Mouse (Mus musculus): Measurements from ENCODE around the gene Gm10188. TPM values are rescaled to one million over a fixed set of nuclear protein-coding genes. Genes with fewer than 3 reads are reported as not detected.

Gene Gm10188
- polyA plus RNA-seq, 1 experiment from 2014 or later, result 0.74 TPM

DNA sequence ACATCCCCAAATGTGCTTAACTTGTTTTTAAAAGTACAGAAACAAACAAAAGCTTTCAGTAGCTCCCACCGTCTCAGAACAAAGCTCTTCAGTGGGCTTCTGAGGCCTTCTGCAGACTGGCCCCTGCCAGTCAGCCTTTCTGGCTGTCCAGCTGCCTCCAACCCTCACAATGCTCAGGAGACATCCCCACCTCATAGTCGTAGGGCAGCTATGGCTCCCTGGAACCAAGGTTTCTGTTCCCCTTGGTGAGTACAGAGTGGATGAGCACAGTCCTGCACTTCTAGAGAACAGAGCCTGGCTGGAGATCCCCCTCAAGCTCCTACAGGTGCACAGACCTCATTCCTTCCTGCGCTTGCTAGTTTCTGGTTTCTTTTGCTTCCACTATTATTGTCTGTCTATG is 13.3 kb downstream of the Gm10188 start:
- H3K4me1 ChIP-seq, result peaks cover 18% of the 10 kb centered on the region
- ATAC-seq (ENCODE audit: low FRiP score, low read depth), result no peak
- 71% methylated on average over 3 of the region's 3 CpGs for WGBS
- H3K36me3 ChIP-seq, result no peaks in the 10 kb centered on the region
- no peak overlapping the region for H3K4me3 ChIP-seq
- H3K27me3 ChIP-seq (replicated peaks), result 0 out of 2 replicates have a peak, but pooled peaks cover 2% of the 10 kb centered on the region
- H3K4me2 ChIP-seq (replicated peaks), result no peak overlapping the region
- H3K9ac ChIP-seq, result no peak overlapping the region
- no peak overlapping the region for H3K27ac ChIP-seq
- no peaks in the 10 kb centered on the region for H3K9me3 ChIP-seq

- H3K27ac ChIP-seq, result no peak overlapping the region
- H3K4me1 ChIP-seq, result peaks cover 28% of the 10 kb centered on the region
- WGBS, result 18% methylated on average over 6 of the region's 6 CpGs
- no peak overlapping the region for H3K9ac ChIP-seq
- no peaks in the 10 kb centered on the region for H3K36me3 ChIP-seq
- H3K4me2 ChIP-seq (replicated peaks), result no peak overlapping the region
- ATAC-seq (ENCODE audit: low FRiP score, low read depth), result peak; percentile 58
- no peak overlapping the region for H3K4me3 ChIP-seq
- H3K27me3 ChIP-seq (replicated peaks), result 0 out of 2 replicates have a peak, but pooled peaks cover 9% of the 10 kb centered on the region
- H3K9me3 ChIP-seq, result no peaks in the 10 kb centered on the region
Measured at GRCm38 (mm10) chr1:132213076-132213475, 16.5 kb downstream of the Gm10188 start.

- Histone ChIP-seq H3K4me3 (peak overlapping the region; percentile 14; the same call in 1 of the 2 replicates), H3K27me3 (replicated peaks) (0 out of 2 replicates have a peak, but pooled peaks cover 9% of the 10 kb centered on the region), H3K36me3 (no peaks in the 10 kb centered on the region), H3K27ac (no peak overlapping the region), H3K9ac (no peak overlapping the region), H3K4me1 (peaks cover 31% of the 10 kb centered on the region), H3K4me2 (replicated peaks) (peak overlapping the region; percentile 52), H3K9me3 (no peaks in the 10 kb centered on the region)
- 0 out of 2 replicates have a peak, but pooled peaks have one; percentile 34 for ATAC-seq (ENCODE audit: low FRiP score, low read depth)
- WGBS, result 6% methylated on average over 20 of the region's 20 CpGs
Measured at GRCm38 (mm10) chr1:132212218-132212617, 17.3 kb downstream of the Gm10188 start.

GRCm38 (mm10) chr1:132211672-132212071 is 17.9 kb downstream of the Gm10188 start:
- H3K4me3 ChIP-seq, result no peak overlapping the region
- no peak overlapping the region for H3K9ac ChIP-seq
- H3K36me3 ChIP-seq, result no peaks in the 10 kb centered on the region
- peak overlapping the region; percentile 52; the same call in 1 of the 2 replicates for H3K4me2 ChIP-seq (replicated peaks)
- ATAC-seq (ENCODE audit: low FRiP score, low read depth), result no peak
- H3K4me1 ChIP-seq, result peaks cover 31% of the 10 kb centered on the region
- H3K9me3 ChIP-seq, result no peaks in the 10 kb centered on the region
- WGBS, result 43% methylated on average over 12 of the region's 12 CpGs
- H3K27me3 ChIP-seq (replicated peaks), result 0 out of 2 replicates have a peak, but pooled peaks cover 9% of the 10 kb centered on the region
- H3K27ac ChIP-seq, result no peak overlapping the region

- H3K4me3 ChIP-seq, result no peak overlapping the region
- no peak overlapping the region for H3K27ac ChIP-seq
- H3K9ac ChIP-seq, result no peak overlapping the region
- 0 out of 2 replicates have a peak, but pooled peaks cover 9% of the 10 kb centered on the region for H3K27me3 ChIP-seq (replicated peaks)
- H3K4me1 ChIP-seq, result peaks cover 31% of the 10 kb centered on the region
- 27% methylated on average over 7 of the region's 7 CpGs for whole genome bisulfite sequencing
- no peaks in the 10 kb centered on the region for H3K9me3 ChIP-seq
- no peak overlapping the region for H3K4me2 ChIP-seq (replicated peaks)
- ATAC-seq (ENCODE audit: low FRiP score, low read depth), result no peak
- H3K36me3 ChIP-seq, result no peaks in the 10 kb centered on the region
Measured at GRCm38 (mm10) chr1:132210922-132211321, 18.6 kb downstream of the Gm10188 start.

DNA sequence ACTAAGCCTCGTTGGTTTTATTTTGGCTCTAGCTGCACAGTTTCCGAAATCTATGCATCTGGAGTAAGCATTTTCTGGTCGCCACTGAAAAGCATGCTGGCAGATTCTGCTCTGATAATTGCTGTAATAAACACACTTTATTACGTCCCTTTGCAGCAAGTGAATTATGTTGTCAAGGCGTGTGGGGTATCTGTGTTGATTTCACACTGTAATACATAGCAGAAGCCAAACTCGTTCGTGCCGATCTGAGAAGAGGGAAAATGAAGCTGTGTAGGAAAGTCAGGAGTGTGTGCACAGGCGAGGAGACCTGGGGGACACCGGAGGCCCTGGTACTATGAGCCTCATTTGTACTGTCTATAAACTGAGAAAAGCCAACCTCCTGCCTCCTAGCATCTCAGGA is 20.2 kb downstream of the Gm10188 start:
- H3K9me3 ChIP-seq, result no peaks in the 10 kb centered on the region
- H3K4me2 ChIP-seq (replicated peaks), result no peak overlapping the region
- 45% methylated on average over 10 of the region's 10 CpGs for WGBS
- H3K27me3 ChIP-seq (replicated peaks), result 0 out of 2 replicates have a peak, but pooled peaks cover 9% of the 10 kb centered on the region
- H3K4me3 ChIP-seq, result no peak overlapping the region
- no peak for ATAC-seq (ENCODE audit: low FRiP score, low read depth)
- H3K4me1 ChIP-seq, result peaks cover 31% of the 10 kb centered on the region
- H3K36me3 ChIP-seq, result peaks cover 2% of the 10 kb centered on the region; the same call in 1 of the 2 replicates
- H3K9ac ChIP-seq, result no peak overlapping the region; the same call in 1 of the 2 replicates
- no peak overlapping the region for H3K27ac ChIP-seq

- no peaks in the 10 kb centered on the region for H3K9me3 ChIP-seq
- peaks cover 3% of the 10 kb centered on the region; the same call in 1 of the 2 replicates for H3K36me3 ChIP-seq
- no peak overlapping the region for H3K9ac ChIP-seq
- ATAC-seq (ENCODE audit: low FRiP score, low read depth), result no peak
- H3K27ac ChIP-seq, result no peak overlapping the region
- 14% methylated on average over 4 of the region's 4 CpGs for WGBS
- H3K4me1 ChIP-seq, result peaks cover 26% of the 10 kb centered on the region
- H3K4me2 ChIP-seq (replicated peaks), result no peak overlapping the region
- H3K27me3 ChIP-seq (replicated peaks), result 0 out of 2 replicates have a peak, but pooled peaks cover 9% of the 10 kb centered on the region
- H3K4me3 ChIP-seq, result no peak overlapping the region
Measured at GRCm38 (mm10) chr1:132208154-132208553, 21.4 kb downstream of the Gm10188 start.

GRCm38 (mm10) chr1:132206828-132207227 is 22.7 kb downstream of the Gm10188 start:
- Histone ChIP-seq H3K27ac (no peak overlapping the region), H3K9me3 (no peaks in the 10 kb centered on the region), H3K9ac (no peak overlapping the region), H3K4me3 (no peak overlapping the region), H3K27me3 (replicated peaks) (0 out of 2 replicates have a peak, but pooled peaks cover 9% of the 10 kb centered on the region), H3K36me3 (peaks cover 3% of the 10 kb centered on the region; the same call in 1 of the 2 replicates), H3K4me1 (peaks cover 14% of the 10 kb centered on the region), H3K4me2 (replicated peaks) (no peak overlapping the region)
- WGBS, result 83% methylated on average over 3 of the region's 3 CpGs
- ATAC-seq (ENCODE audit: low FRiP score, low read depth), result no peak

DNA sequence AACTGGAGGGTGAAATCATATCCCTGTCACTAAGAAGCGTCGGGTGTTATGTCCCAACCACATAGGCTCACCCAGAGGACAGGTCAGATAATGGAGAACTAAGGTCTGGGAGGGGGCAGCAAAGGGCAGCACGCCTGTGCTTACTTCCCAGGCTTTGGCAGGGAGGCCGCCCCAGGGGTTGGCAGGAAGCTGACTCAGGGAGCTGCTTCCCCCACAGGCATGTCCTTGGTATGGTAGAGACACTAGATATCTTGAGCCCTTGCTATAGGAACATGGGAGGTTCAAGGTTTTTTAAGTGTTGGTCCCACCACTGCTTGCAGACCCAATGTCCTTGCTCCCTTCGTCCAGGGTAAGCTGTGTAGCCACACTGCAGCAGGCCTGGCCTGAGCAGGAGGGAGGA is 23.6 kb downstream of the Gm10188 start:
- no peak overlapping the region for H3K4me3 ChIP-seq
- peaks cover 3% of the 10 kb centered on the region; the same call in 1 of the 2 replicates for H3K36me3 ChIP-seq
- H3K4me1 ChIP-seq, result peaks cover 23% of the 10 kb centered on the region
- H3K9ac ChIP-seq, result no peak overlapping the region
- ATAC-seq (ENCODE audit: low FRiP score, low read depth), result no peak
- H3K9me3 ChIP-seq, result no peaks in the 10 kb centered on the region
- H3K27me3 ChIP-seq (replicated peaks), result 0 out of 2 replicates have a peak, but pooled peaks cover 4% of the 10 kb centered on the region
- no peak overlapping the region for H3K27ac ChIP-seq
- H3K4me2 ChIP-seq (replicated peaks), result no peak overlapping the region
- WGBS, result 68% methylated on average over 5 of the region's 5 CpGs

GRCm38 (mm10) chr1:132202771-132203170 is 26.8 kb downstream of the Gm10188 start:
- no peaks in the 10 kb centered on the region for H3K27me3 ChIP-seq (replicated peaks)
- peaks cover 34% of the 10 kb centered on the region for H3K4me1 ChIP-seq
- no peak overlapping the region for H3K4me2 ChIP-seq (replicated peaks)
- H3K4me3 ChIP-seq, result no peak overlapping the region
- no peaks in the 10 kb centered on the region for H3K9me3 ChIP-seq
- 93% methylated on average over 5 of the region's 5 CpGs for WGBS
- H3K9ac ChIP-seq, result no peak overlapping the region
- ATAC-seq (ENCODE audit: low FRiP score, low read depth), result no peak
- H3K36me3 ChIP-seq, result peaks cover 3% of the 10 kb centered on the region; the same call in 1 of the 2 replicates
- no peak overlapping the region for H3K27ac ChIP-seq

DNA sequence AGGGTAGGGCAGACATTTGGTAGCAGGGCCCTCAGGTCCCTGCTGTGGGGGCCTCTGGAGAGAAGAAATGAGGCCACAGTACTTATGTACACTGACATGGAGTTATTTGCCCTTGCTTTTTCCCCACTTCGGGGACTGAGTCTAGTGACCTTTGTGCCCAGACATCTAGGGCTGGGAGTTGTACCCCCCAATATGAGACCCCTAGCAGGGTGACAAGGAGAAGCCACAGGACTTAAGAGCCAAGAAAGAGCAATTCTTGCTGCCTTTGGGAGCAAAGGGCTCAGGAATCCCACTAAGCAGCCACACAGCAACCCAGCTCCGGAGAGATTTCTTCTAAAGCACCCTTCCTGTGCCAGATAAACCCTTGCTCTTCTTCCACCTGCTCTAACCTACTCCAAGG is 27.6 kb downstream of the Gm10188 start:
- Histone ChIP-seq H3K9ac (no peak overlapping the region), H3K4me3 (no peak overlapping the region), H3K9me3 (no peaks in the 10 kb centered on the region), H3K27me3 (replicated peaks) (no peaks in the 10 kb centered on the region), H3K36me3 (peaks cover 3% of the 10 kb centered on the region; the same call in 1 of the 2 replicates), H3K4me1 (peaks cover 43% of the 10 kb centered on the region), H3K27ac (no peak overlapping the region), H3K4me2 (replicated peaks) (no peak overlapping the region)
- 71% methylated on average over 2 of the region's 2 CpGs for WGBS
- ATAC-seq (ENCODE audit: low FRiP score, low read depth), result no peak

GRCm38 (mm10) chr1:132201511-132201860 is 28.1 kb downstream of the Gm10188 start:
- Histone ChIP-seq H3K27ac (no peak overlapping the region), H3K9ac (no peak overlapping the region), H3K4me1 (peaks cover 47% of the 10 kb centered on the region), H3K4me2 (replicated peaks) (peak overlapping the region; percentile 44), H3K27me3 (replicated peaks) (no peaks in the 10 kb centered on the region), H3K36me3 (peaks cover 3% of the 10 kb centered on the region; the same call in 1 of the 2 replicates), H3K4me3 (no peak overlapping the region), H3K9me3 (no peaks in the 10 kb centered on the region)
- no peak; the same call in 1 of the 2 replicates for ATAC-seq (ENCODE audit: low FRiP score, low read depth)
- WGBS, result 24% methylated on average over 4 of the region's 4 CpGs

Data from neural tube, embryonic 12.5 days (tissue).